8 mouse cellular contexts compared by ENCODE assay signal in the genomic region with DNA sequence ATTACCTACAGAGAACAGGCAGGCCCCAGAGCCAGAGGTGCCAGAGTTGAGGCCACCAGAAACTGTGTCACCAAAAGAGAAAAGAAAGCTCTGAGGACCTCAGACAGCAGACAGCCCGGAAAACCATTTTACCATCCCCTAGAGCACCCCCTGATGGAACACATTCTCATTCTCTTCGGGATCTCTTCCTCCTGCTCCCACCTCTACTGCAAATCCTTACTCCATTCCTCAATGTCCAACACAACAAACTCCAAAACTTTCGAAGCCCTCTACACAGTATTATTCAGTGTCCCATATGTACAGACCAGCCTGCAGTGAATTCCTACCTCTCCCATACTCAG. TPM values are rescaled to one million over a fixed set of nuclear protein-coding genes. Genes with fewer than 3 reads are reported as not detected.
DNase-seq lines count a peak whose midpoint lies in the region; ATAC-seq and TF ChIP-seq lines count a peak whose summit lies in the region.

No protein-coding gene starts in this region.

- in situ Hi-C loops in ES-E14 (cut with MboI; ENCODE audit: low sequenced_read_pairs in 2 of 2, unreplicated experiment in 2 of 2): no loop called here

- no peaks in the 10 kb centered on the region for H3K9me3 ChIP-seq in heart, embryonic 13.5 days
- H3K9me3 ChIP-seq in ES-E14 (ENCODE audit: control insufficient read depth, insufficient read depth, low read depth, low read length): no peaks in the 10 kb centered on the region
- H3K9me3 ChIP-seq in forebrain, embryonic 16.5 days (ENCODE audit: control insufficient read depth, low read length): no peaks in the 10 kb centered on the region

- peaks cover 23% of the 10 kb centered on the region for H3K36me3 ChIP-seq in heart, embryonic 13.5 days
- peaks cover 2% of the 10 kb centered on the region for H3K36me3 ChIP-seq in ES-E14 (ENCODE audit: control insufficient read depth, insufficient read depth, low read length, poor library complexity, severe bottlenecking)
- no peaks in the 10 kb centered on the region for H3K36me3 ChIP-seq in forebrain, embryonic 16.5 days (ENCODE audit: control insufficient read depth, insufficient read depth)

- DNase-seq in heart, adult 11 months: no peak
- DNase-seq in ES-E14 (ENCODE audit: low read depth, low spot score): no peak
- DNase-seq in left cerebral cortex, adult 18-20 months (ENCODE audit: low spot score in 2 of 2): no peak
- DNase-seq in adrenal gland, postnatal 14 days: no peak
- no peak for DNase-seq in cerebellum, adult 9-11 months

- no peaks in the 10 kb centered on the region for H3K27me3 ChIP-seq in heart, embryonic 13.5 days (replicated peaks)
- no peaks in the 10 kb centered on the region for H3K27me3 ChIP-seq in forebrain, embryonic 16.5 days (replicated peaks; ENCODE audit: control insufficient read depth, insufficient read depth, low read length)

- H3K9ac ChIP-seq in heart, embryonic 13.5 days: peak overlapping the region; percentile 94
- peak overlapping the region; percentile 81; the same call in 1 of the 2 replicates for H3K9ac ChIP-seq in ES-E14 (ENCODE audit: insufficient read depth, low read depth, low read length, poor library complexity, severe bottlenecking)
- peak overlapping the region; percentile 83 for H3K9ac ChIP-seq in forebrain, embryonic 16.5 days (replicated peaks; ENCODE audit: low read depth, low read length)

- H3K4me1 ChIP-seq in heart, embryonic 13.5 days: peaks cover 37% of the 10 kb centered on the region
- peaks cover 0 to 6% of the 10 kb centered on the region in 2 experiments; a peak in 2 of 4 replicates for H3K4me1 ChIP-seq in ES-E14 (ENCODE audit: control insufficient read depth in 2 of 2, insufficient read depth in 2 of 2, low read length in 2 of 2, poor library complexity in 1 of 2)
- H3K4me1 ChIP-seq in forebrain, embryonic 16.5 days (replicated peaks; ENCODE audit: control insufficient read depth, insufficient read depth, low read length): peaks cover 11% of the 10 kb centered on the region

- peak overlapping the region; percentile 94 for H3K4me3 ChIP-seq in heart, embryonic 13.5 days
- H3K4me3 ChIP-seq in ES-E14 (ENCODE audit: insufficient read depth in 1 of 2, low read depth in 1 of 2, low read length in 2 of 2, poor library complexity in 1 of 2, severe bottlenecking in 1 of 2): peak overlapping the region; percentile 77 to 95
- H3K4me3 ChIP-seq in forebrain, embryonic 16.5 days (replicated peaks; ENCODE audit: low read length): peak overlapping the region; percentile 83

- 16% methylated on average over 3 of the region's 3 CpGs for WGBS in heart, embryonic 13.5 days
- 19% methylated on average over 3 of the region's 3 CpGs for WGBS in forebrain, embryonic 16.5 days

- peak overlapping the region; percentile 73 for H3K4me2 ChIP-seq in heart, embryonic 13.5 days
- peak overlapping the region; percentile 99 for H3K4me2 ChIP-seq in forebrain, embryonic 16.5 days (ENCODE audit: low read length)

- ATAC-seq in heart, embryonic 13.5 days (ENCODE audit: extremely low read depth, insufficient number of reproducible peaks, low FRiP score, low TSS enrichment): 0 out of 2 replicates have a peak, but pooled peaks have one; percentile 3
- ATAC-seq in forebrain, embryonic 16.5 days: peak; percentile 22
- peak; percentile 39 for ATAC-seq in megakaryocyte-erythroid progenitor cell, adult 5-6 weeks (replicated peaks; ENCODE audit: low FRiP score, low TSS enrichment, poor library complexity, severe bottlenecking)

- peak overlapping the region; percentile 95 for H3K27ac ChIP-seq in heart, embryonic 13.5 days (replicated peaks)
- H3K27ac ChIP-seq in ES-E14 (ENCODE audit: insufficient read depth, low read depth, low read length, poor library complexity, severe bottlenecking): no peak overlapping the region
- H3K27ac ChIP-seq in forebrain, embryonic 16.5 days (ENCODE audit: low read length): no peak overlapping the region; the same call in 1 of the 2 replicates

TF ChIP-seq in ES-E14, 5 proteins besides CTCF, POLR2A, EP300 and RAD21:
- TF ChIP-seq MAFK (IDR thresholded peaks at IDR 0.05; ENCODE audit: insufficient read depth, low read depth, low read length) (no peak), ZNF384 (IDR thresholded peaks at IDR 0.05; ENCODE audit: low read depth, low read length) (no peak), CHD2 (IDR thresholded peaks at IDR 0.05; ENCODE audit: low read depth, low read length) (no peak), HCFC1 (IDR thresholded peaks at IDR 0.05; ENCODE audit: borderline replicate concordance, insufficient read depth, low read length) (no peak), ZC3H11A (IDR thresholded peaks at IDR 0.05; ENCODE audit: borderline replicate concordance, low read depth, low read length) (no peak)

RNA-seq across cellular contexts. Expression of gene Hdlbp, which starts 32.8 kb away (rescaled TPM):
- 143 and 152 TPM in 2 replicates for polyA plus RNA-seq in heart, embryonic 13.5 days (2015; fragmentation: Nextera tagmentation; extraction: Ambion mirVana)
- 85.7 and 147 TPM in 2 replicates for total RNA-seq in ES-E14 (2012; rRNA removed)
- 61.6 and 62.8 TPM in 2 replicates for polyA plus RNA-seq in forebrain, embryonic 16.5 days (2015; fragmentation: Nextera tagmentation; extraction: Ambion mirVana)
- total RNA-seq in megakaryocyte-erythroid progenitor cell, adult 5-6 weeks (2014; fragmentation: Nextera tagmentation): 121 and 153 TPM in 2 replicates
- total RNA-seq in megakaryocyte-erythroid progenitor cell, adult 5-6 weeks (2017): 76.8 and 113 TPM in 2 replicates
- 100 to 1,000 TPM; 157 to 167 TPM for total RNA-seq in left cerebral cortex, adult 18-20 months (2021)
- 321 and 334 TPM in 2 replicates for total RNA-seq in adrenal gland, postnatal 14 days (2021)
